Mouse (Mus musculus): Measurements from ENCODE around the gene Filip1l. TPM values are rescaled to one million over a fixed set of nuclear protein-coding genes. Genes with fewer than 3 reads are reported as not detected.

The Filip1l gene
- polyA plus RNA-seq, 1 experiment = 4.3 TPM

DNA sequence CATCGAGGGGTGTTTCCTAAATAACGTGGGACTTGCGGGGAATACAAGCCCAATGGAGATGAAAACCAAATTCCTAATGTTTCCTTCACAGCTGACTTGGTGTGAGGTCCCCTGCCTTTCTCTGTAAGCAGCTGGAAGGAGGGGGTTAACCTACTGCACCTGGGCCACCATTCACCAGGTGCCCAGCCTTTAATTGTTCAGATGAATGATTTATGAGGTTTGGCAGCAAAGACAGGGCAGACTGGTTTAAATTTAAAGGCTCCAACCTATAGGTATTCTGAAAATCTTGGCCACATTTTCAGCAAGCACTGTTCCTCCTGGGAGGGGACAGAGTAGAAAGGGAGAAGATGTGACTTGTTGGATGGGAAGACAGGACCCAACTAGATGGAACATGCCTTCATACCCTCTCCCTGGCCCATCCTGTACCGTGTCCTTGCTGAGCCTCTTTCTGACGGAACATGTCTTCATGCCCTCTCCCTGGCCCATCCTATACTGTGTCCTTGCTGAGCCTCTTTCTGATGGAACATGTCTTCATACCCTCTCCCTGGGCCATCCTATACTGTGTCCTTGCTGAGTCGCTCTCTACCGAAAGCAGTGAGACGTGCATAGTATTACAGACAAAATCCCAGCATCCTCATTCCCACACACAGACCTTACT lies 101.3 kb downstream of the Filip1l start:
- H3K27ac ChIP-seq (ENCODE audit: control insufficient read depth, insufficient read depth, low read length) = no peak overlapping the region
- 99% methylated on average over 8 of the region's 8 CpGs for WGBS
- H3K4me3 ChIP-seq (ENCODE audit: control insufficient read depth, insufficient read depth, low read length) = no peak overlapping the region
- TF ChIP-seq CTCF (IDR thresholded peaks at IDR 0.05; ENCODE audit: borderline replicate concordance, control insufficient read depth, extremely low read depth, insufficient read depth, low read length, poor library complexity) (no peak), POLR2A (IDR thresholded peaks at IDR 0.05; ENCODE audit: control insufficient read depth, extremely low read depth, insufficient read depth, low read length, poor library complexity) (no peak)
- H3K36me3 ChIP-seq (ENCODE audit: control insufficient read depth, insufficient read depth, low read length) = no peaks in the 10 kb centered on the region
- peaks cover 5% of the 10 kb centered on the region; the same call in 1 of the 2 replicates for H3K4me1 ChIP-seq (replicated peaks; ENCODE audit: control insufficient read depth, insufficient read depth, low read length)
- DNase-seq = no peak
- H3K27me3 ChIP-seq (ENCODE audit: control insufficient read depth, insufficient read depth, low read length) = no peaks in the 10 kb centered on the region

DNA sequence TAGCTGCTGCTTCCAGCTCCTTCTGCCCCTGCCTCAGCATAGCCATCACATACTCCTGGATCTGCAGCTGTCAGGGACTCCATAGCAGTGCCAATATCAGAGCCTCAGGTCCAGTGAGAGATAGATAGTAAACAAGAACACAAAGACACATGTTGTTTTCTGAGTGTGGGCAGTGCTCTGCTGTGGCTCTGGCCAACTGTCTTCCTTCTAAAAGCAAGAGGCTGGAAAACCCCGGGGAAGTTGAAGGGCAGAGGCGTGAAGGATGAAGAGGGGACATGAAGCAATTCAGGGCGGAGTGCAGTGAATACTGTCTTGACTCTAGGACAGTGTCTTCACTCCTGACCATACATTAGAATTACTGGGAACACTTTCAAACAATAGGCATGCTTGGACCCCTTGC lies 102.7 kb downstream of the Filip1l start:
- WGBS = 93% methylated on average over 3 of the region's 3 CpGs
- Histone ChIP-seq H3K27ac (ENCODE audit: control insufficient read depth, insufficient read depth, low read length) (no peak overlapping the region), H3K27me3 (ENCODE audit: control insufficient read depth, insufficient read depth, low read length) (no peaks in the 10 kb centered on the region), H3K4me3 (ENCODE audit: control insufficient read depth, insufficient read depth, low read length) (no peak overlapping the region), H3K4me1 (replicated peaks; ENCODE audit: control insufficient read depth, insufficient read depth, low read length) (peaks cover 5% of the 10 kb centered on the region; the same call in 1 of the 2 replicates), H3K36me3 (ENCODE audit: control insufficient read depth, insufficient read depth, low read length) (no peaks in the 10 kb centered on the region)
- no peak for DNase-seq
- TF ChIP-seq POLR2A (IDR thresholded peaks at IDR 0.05; ENCODE audit: control insufficient read depth, extremely low read depth, insufficient read depth, low read length, poor library complexity) (no peak), CTCF (IDR thresholded peaks at IDR 0.05; ENCODE audit: borderline replicate concordance, control insufficient read depth, extremely low read depth, insufficient read depth, low read length, poor library complexity) (no peak)

GRCm38 (mm10) chr16:57456003-57456402 lies 103.1 kb downstream of the Filip1l start:
- peaks cover 5% of the 10 kb centered on the region; the same call in 1 of the 2 replicates for H3K4me1 ChIP-seq (replicated peaks; ENCODE audit: control insufficient read depth, insufficient read depth, low read length)
- DNase-seq = no peak
- no peak overlapping the region for H3K4me3 ChIP-seq (ENCODE audit: control insufficient read depth, insufficient read depth, low read length)
- no peaks in the 10 kb centered on the region for H3K27me3 ChIP-seq (ENCODE audit: control insufficient read depth, insufficient read depth, low read length)
- no peaks in the 10 kb centered on the region for H3K36me3 ChIP-seq (ENCODE audit: control insufficient read depth, insufficient read depth, low read length)
- TF ChIP-seq POLR2A (IDR thresholded peaks at IDR 0.05; ENCODE audit: control insufficient read depth, extremely low read depth, insufficient read depth, low read length, poor library complexity) (no peak), CTCF (IDR thresholded peaks at IDR 0.05; ENCODE audit: borderline replicate concordance, control insufficient read depth, extremely low read depth, insufficient read depth, low read length, poor library complexity) (no peak)
- WGBS = 81% methylated on average over 2 of the region's 2 CpGs
- H3K27ac ChIP-seq (ENCODE audit: control insufficient read depth, insufficient read depth, low read length) = no peak overlapping the region

- H3K27ac ChIP-seq (ENCODE audit: control insufficient read depth, insufficient read depth, low read length) = no peak overlapping the region
- H3K36me3 ChIP-seq (ENCODE audit: control insufficient read depth, insufficient read depth, low read length) = no peaks in the 10 kb centered on the region
- TF ChIP-seq CTCF (IDR thresholded peaks at IDR 0.05; ENCODE audit: borderline replicate concordance, control insufficient read depth, extremely low read depth, insufficient read depth, low read length, poor library complexity) (no peak), POLR2A (IDR thresholded peaks at IDR 0.05; ENCODE audit: control insufficient read depth, extremely low read depth, insufficient read depth, low read length, poor library complexity) (no peak)
- no peaks in the 10 kb centered on the region for H3K27me3 ChIP-seq (ENCODE audit: control insufficient read depth, insufficient read depth, low read length)
- no peak overlapping the region for H3K4me3 ChIP-seq (ENCODE audit: control insufficient read depth, insufficient read depth, low read length)
- no peak for DNase-seq
- WGBS = 75% methylated on average over 9 of the region's 9 CpGs
- peaks cover 18% of the 10 kb centered on the region for H3K4me1 ChIP-seq (replicated peaks; ENCODE audit: control insufficient read depth, insufficient read depth, low read length)
These were observed 112.6 kb downstream of the Filip1l start for GRCm38 (mm10) chr16:57465386-57465913.

DNA sequence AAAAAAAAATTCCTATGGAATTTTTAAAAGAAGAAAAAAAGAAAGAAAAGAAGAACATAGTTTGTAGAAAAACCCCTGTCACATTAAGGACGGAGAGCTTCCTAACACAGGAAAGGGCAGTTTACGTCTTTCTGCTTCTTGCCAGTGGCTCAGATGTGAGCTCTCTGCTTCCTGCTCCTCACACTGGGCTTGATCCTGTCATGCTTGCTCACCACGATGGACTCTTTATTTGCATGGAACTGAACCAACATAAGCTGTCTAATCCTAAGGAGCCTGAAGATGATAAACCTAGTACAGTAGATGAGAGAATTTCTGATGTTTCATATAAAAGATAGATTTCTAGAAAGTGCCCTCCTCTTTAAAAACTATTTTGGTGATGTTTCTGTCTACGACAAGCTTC lies 116.4 kb downstream of the Filip1l start:
- TF ChIP-seq POLR2A (IDR thresholded peaks at IDR 0.05; ENCODE audit: control insufficient read depth, extremely low read depth, insufficient read depth, low read length, poor library complexity) (no peak), CTCF (IDR thresholded peaks at IDR 0.05; ENCODE audit: borderline replicate concordance, control insufficient read depth, extremely low read depth, insufficient read depth, low read length, poor library complexity) (no peak)
- no peaks in the 10 kb centered on the region for H3K27me3 ChIP-seq (ENCODE audit: control insufficient read depth, insufficient read depth, low read length)

DNA sequence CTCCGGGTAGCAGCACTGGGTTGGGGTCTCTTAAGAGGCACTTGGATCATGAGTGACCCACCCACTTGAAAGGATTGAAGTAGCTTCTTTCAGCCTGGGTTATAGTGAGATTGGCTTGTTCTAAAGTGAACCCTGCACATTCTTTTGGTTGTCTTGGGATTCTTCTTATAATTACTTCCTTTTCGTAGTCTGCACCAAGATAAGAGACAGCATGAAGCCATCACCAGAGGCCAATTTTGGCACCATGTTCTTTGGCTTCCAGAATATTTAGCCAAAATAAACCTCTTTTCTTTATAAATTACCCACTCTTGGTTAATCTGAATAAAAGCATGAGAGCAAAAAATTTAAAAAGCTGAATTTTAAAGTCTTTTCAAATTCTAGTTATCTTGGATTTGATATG lies 117.0 kb downstream of the Filip1l start:
- TF ChIP-seq CTCF (IDR thresholded peaks at IDR 0.05; ENCODE audit: borderline replicate concordance, control insufficient read depth, extremely low read depth, insufficient read depth, low read length, poor library complexity) = no peak
- WGBS = 91% methylated on average over 2 of the region's 2 CpGs
- Histone ChIP-seq H3K27ac (ENCODE audit: control insufficient read depth, insufficient read depth, low read length) (no peak overlapping the region), H3K27me3 (ENCODE audit: control insufficient read depth, insufficient read depth, low read length) (no peaks in the 10 kb centered on the region), H3K4me3 (ENCODE audit: control insufficient read depth, insufficient read depth, low read length) (no peak overlapping the region), H3K4me1 (replicated peaks; ENCODE audit: control insufficient read depth, insufficient read depth, low read length) (peaks cover 33% of the 10 kb centered on the region), H3K36me3 (ENCODE audit: control insufficient read depth, insufficient read depth, low read length) (no peaks in the 10 kb centered on the region)
- DNase-seq = no peak

More for the DNA sequence above, 116.4 kb downstream of the Filip1l start:
- no peak for DNase-seq
- 69% methylated on average over 4 of the region's 4 CpGs for WGBS
- Histone ChIP-seq H3K36me3 (ENCODE audit: control insufficient read depth, insufficient read depth, low read length) (no peaks in the 10 kb centered on the region), H3K4me1 (replicated peaks; ENCODE audit: control insufficient read depth, insufficient read depth, low read length) (peaks cover 33% of the 10 kb centered on the region), H3K27ac (ENCODE audit: control insufficient read depth, insufficient read depth, low read length) (no peak overlapping the region), H3K4me3 (ENCODE audit: control insufficient read depth, insufficient read depth, low read length) (no peak overlapping the region)
